Mouse (Mus musculus) ES-Bruce4 (cell line): ENCODE measurements around the gene Eri3.

Experiments
- CTCF ChIP-seq: IDR thresholded peaks from one replicate; pipeline ENCODE4 v1.8.1; 2011; ENCODE audit warnings: low read depth, low read length
- EP300 ChIP-seq: IDR thresholded peaks from 2 replicates; pipeline ENCODE4 v1.6.1; 2011; ENCODE audit warnings: low read depth, low read length; ENCODE audit not compliant: insufficient read depth
- POLR2A ChIP-seq: IDR thresholded peaks from one replicate; pipeline ENCODE4 v1.8.1; 2011; ENCODE audit warnings: low read length; ENCODE audit not compliant: insufficient read depth

GRCm38 (mm10) chr4:117672042-117672441, 121.9 kb downstream of the Eri3 start:
- TF ChIP-seq CTCF: no peak
- TF ChIP-seq EP300: no peak
- no peak for TF ChIP-seq POLR2A
